Mouse (Mus musculus) bone marrow macrophage, adult 2 months (primary cell): ENCODE measurements around the gene Ambp. TPM values are rescaled to one million over a fixed set of nuclear protein-coding genes. Genes with fewer than 3 reads are reported as not detected.

Experiments used
- H3K27ac ChIP-seq: 2 replicates; pipeline ENCODE4 v1.5.1; 2012; ENCODE audit warnings: low read depth, low read length; ENCODE audit not compliant: insufficient read depth
- H3K4me1 ChIP-seq: 2 replicates; pipeline ENCODE4 v1.6.1; 2012; ENCODE audit warnings: low read length; ENCODE audit not compliant: control insufficient read depth, insufficient read depth
- H3K4me3 ChIP-seq: 2 replicates; pipeline ENCODE4 v1.5.1; 2012; ENCODE audit warnings: mild to moderate bottlenecking, low read length, moderate library complexity; ENCODE audit not compliant: insufficient read depth
- CTCF ChIP-seq: IDR thresholded peaks from 2 replicates; pipeline ENCODE4 v1.5.1; 2012; ENCODE audit warnings: low read depth, mild to moderate bottlenecking, low read length, moderate library complexity
- POLR2A ChIP-seq: IDR thresholded peaks from 2 replicates; pipeline ENCODE4 v1.6.1; 2012; ENCODE audit warnings: mild to moderate bottlenecking, low read depth, low read length, borderline replicate concordance
- polyA plus RNA-seq: library from polyadenylated mRNA; stranded (reverse); fragments of >200 nt; gene quantifications from 2 replicates; pipeline ENCODE4 v1.2.4, GENCODE M21; 2012; ENCODE audit not compliant: missing spikeins, insufficient read depth, insufficient read length

Ambp gene
- polyA plus RNA-seq, 1 experiment = not detected

DNA sequence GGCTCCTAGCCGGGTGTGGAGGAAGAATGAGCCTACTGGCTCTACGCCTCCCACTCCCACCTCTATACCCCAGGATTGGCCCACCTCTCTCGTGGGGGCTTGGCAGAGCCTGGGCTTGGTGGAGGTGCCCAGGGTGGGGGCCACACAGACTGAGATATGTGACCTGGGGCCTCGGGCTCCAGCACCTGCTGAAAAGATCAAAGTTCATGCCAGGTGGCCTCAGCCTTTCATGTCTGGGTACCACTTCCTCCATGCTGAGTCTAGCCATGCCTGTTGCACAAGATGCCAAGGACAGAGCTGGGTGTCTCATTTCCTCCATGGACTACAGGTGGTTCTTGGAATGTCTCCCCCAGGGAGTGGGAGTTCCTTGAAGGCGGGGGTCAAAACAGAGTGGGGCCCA is 11.7 kb upstream of the Ambp start:
- no peak overlapping the region for H3K4me3 ChIP-seq
- TF ChIP-seq CTCF (no peak), POLR2A (no peak)
- H3K4me1 ChIP-seq = no peaks in the 10 kb centered on the region
- no peak overlapping the region for H3K27ac ChIP-seq

GRCm38 (mm10) chr4:63165636-63166035 is 11.0 kb upstream of the Ambp start:
- no peaks in the 10 kb centered on the region; the same call in 1 of the 2 replicates for H3K4me1 ChIP-seq
- no peak overlapping the region for H3K27ac ChIP-seq
- H3K4me3 ChIP-seq = no peak overlapping the region
- no peak for TF ChIP-seq CTCF
- no peak for TF ChIP-seq POLR2A

DNA sequence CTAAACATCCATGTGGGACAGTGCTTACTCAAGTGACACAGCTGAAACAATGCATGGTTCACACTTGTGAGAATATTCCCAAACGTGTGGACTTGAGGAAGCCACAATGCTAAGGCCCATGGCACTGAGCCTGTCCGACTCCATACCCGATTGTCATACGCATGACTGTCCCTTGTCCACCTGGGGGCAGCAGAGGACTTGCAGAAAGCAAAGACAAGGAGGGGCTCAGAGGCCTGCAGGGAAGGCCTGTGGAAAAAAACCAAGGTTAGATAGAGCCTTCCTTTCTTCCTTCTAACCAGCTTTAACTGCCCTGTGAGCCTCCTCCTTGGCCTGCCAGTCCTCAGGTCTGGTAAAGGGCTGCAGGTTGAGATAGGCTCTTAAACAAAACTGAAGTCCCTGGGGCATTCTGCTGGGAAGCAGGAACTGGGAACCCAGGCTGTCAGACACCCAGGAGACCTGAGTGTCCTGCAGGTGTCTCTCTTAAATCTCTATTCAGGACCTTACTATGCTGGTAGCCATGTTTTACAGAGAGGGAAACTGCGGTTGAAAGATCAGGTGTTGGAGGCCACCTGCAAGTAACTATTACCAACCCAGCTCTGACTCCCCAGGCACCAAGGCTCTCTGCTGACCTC is 4.5 kb upstream of the Ambp start:
- no peak overlapping the region for H3K4me3 ChIP-seq
- TF ChIP-seq CTCF = peak; percentile 60; the same call in 1 of the 2 replicates
- no peak for TF ChIP-seq POLR2A
- no peak overlapping the region for H3K27ac ChIP-seq
- peaks cover 6% of the 10 kb centered on the region for H3K4me1 ChIP-seq

GRCm38 (mm10) chr4:63158192-63158591 is 3.6 kb upstream of the Ambp start:
- no peak for TF ChIP-seq CTCF
- no peak for TF ChIP-seq POLR2A
- Histone ChIP-seq H3K4me1 (peaks cover 6% of the 10 kb centered on the region), H3K4me3 (no peak overlapping the region), H3K27ac (no peak overlapping the region)

GRCm38 (mm10) chr4:63156726-63157634 is 2.4 kb upstream of the Ambp start:
- Histone ChIP-seq H3K4me1 (peaks cover 15% of the 10 kb centered on the region), H3K4me3 (no peak overlapping the region), H3K27ac (no peak overlapping the region)
- TF ChIP-seq POLR2A (no peak), CTCF (no peak)

GRCm38 (mm10) chr4:63155596-63155995 is 997 bp upstream of the Ambp start:
- H3K27ac ChIP-seq = no peak overlapping the region
- H3K4me1 ChIP-seq = peaks cover 26% of the 10 kb centered on the region
- TF ChIP-seq POLR2A = no peak
- no peak for TF ChIP-seq CTCF
- H3K4me3 ChIP-seq = no peak overlapping the region

DNA sequence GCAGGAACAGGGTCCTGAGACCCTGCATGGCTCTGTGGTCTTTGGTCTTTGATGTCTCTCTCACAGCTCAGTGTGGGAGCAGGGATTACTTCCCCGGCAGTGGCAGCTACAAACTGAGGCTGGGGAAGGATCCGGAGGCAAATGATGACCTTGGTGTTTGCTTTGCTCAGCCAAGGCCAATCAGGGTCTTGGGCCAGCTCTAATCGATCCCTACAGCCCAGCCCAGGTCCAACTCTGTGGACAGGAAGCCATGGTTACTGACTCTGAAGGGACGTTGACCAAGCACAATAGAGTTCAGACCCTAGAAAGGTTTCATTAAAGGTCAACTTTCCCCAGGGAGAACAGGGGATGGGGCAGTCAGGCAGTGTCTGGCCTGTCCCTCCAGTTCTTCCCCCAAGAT is 571 bp downstream of the Ambp start:
- Histone ChIP-seq H3K4me3 (no peak overlapping the region), H3K27ac (no peak overlapping the region), H3K4me1 (peaks cover 28% of the 10 kb centered on the region)
- TF ChIP-seq CTCF (no peak), POLR2A (no peak)

DNA sequence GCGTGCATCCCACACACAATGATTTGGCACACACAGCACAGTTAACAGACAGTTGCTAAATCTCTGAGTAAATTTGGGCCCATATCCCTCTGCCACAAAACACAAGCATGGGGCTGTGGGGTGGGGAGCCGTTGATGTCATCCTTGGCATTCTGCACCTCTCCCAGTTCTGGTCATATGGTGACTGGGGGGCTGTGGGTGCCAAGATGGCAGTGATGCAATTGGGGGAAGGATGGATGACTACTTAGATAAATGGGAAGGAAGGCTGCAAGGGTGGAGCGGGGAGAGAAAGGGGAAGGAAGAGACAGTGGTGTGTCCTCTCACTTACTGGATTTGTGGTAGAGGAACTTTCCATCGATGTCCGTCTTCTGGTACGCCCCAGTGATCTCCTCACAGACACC is 3.5 kb downstream of the Ambp start:
- peaks cover 28% of the 10 kb centered on the region for H3K4me1 ChIP-seq
- no peak overlapping the region for H3K27ac ChIP-seq
- H3K4me3 ChIP-seq = no peak overlapping the region
- TF ChIP-seq POLR2A = no peak
- no peak for TF ChIP-seq CTCF

GRCm38 (mm10) chr4:63147268-63147667 is 7.3 kb downstream of the Ambp start:
- TF ChIP-seq POLR2A (no peak), CTCF (no peak)
- Histone ChIP-seq H3K4me3 (no peak overlapping the region), H3K4me1 (peaks cover 15% of the 10 kb centered on the region), H3K27ac (no peak overlapping the region)

GRCm38 (mm10) chr4:63129891-63130624 is 24.5 kb downstream of the Ambp start:
- Histone ChIP-seq H3K4me1 (no peaks in the 10 kb centered on the region), H3K27ac (no peak overlapping the region), H3K4me3 (no peak overlapping the region)
- TF ChIP-seq CTCF (no peak), POLR2A (no peak)
